Mouse (Mus musculus): ENCODE data around the gene Cd2bp2. TPM values are rescaled to one million over a fixed set of nuclear protein-coding genes. Genes with fewer than 3 reads are reported as not detected.

Cd2bp2 gene
- total and polyA plus RNA-seq, 3 experiments = 56.7 to 64.8 TPM; not detected in 1

- TF ChIP-seq RAD21 (IDR thresholded peaks at IDR 0.05; ENCODE audit: low read depth, low read length) (peak; percentile 44), CTCF (IDR thresholded peaks at IDR 0.05 in 2 of 3, conservative IDR thresholded peaks at IDR 0.05 in 1 of 3; ENCODE audit: control insufficient read depth in 1 of 3, insufficient read depth in 1 of 3, low read depth in 2 of 3, low read length in 3 of 3, poor library complexity in 1 of 3, severe bottlenecking in 1 of 3) (peak; percentile 69 to 81 (median 74)), SMC3 (IDR thresholded peaks at IDR 0.05; ENCODE audit: low read depth, low read length) (peak; percentile 59), USF1 (IDR thresholded peaks at IDR 0.05; ENCODE audit: low read depth, low read length) (no peak)
- no peak overlapping the region for H3K9ac ChIP-seq (ENCODE audit: control insufficient read depth, low read depth, low read length, poor library complexity, severe bottlenecking)
- peak; percentile 81 for DNase-seq (ENCODE audit: low read depth, low spot score)
These were observed 17.6 kb upstream of the Cd2bp2 start for GRCm38 (mm10) chr7:127213485-127213884.

DNA sequence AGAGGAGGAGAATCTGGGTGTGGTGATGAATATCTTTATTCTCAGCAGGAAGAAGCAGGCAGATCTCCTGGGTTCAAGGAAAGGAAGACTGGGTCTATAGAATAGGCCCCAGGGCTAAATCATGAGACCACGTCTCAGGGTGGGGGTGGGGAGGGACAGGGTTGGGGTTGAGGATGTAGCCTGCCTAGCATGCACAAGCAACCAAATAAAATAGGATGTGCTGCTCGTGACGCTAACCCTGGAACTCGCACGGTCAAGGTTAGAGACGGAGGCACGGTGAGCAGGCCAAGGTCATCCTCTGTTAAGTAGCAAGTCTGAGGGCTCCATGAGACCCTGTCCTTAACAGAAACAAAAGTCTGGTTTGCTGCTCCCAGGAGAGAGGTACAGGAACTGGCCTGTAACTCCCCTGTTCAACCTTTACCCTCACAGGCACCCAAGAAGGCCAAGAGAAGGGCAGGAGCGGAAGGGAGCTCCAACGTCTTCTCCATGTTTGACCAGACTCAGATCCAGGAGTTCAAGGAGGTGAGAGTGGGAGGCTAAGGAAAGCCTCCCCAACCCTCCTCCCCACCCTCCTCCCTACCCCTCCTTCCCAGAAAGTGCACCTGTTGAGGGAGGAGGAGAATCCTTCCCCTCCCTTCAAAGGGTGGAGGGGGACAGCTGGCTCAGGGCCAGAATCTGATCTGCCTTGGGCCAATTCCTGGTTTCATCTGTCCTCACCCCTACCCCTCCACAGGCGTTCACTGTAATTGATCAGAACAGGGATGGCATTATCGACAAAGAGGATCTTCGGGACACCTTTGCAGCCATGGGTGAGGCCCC lies 16.8 kb upstream of the Cd2bp2 start:
- Histone ChIP-seq H3K9ac (ENCODE audit: control insufficient read depth, low read depth, low read length, poor library complexity, severe bottlenecking) (no peak overlapping the region), H3K4me1 (ENCODE audit: control insufficient read depth in 1 of 2, insufficient read depth in 2 of 2, low read length in 2 of 2) (peaks cover 9 to 29% of the 10 kb centered on the region in 2 experiments), H3K4me3 (ENCODE audit: control insufficient read depth in 1 of 2, insufficient read depth in 1 of 2, low read depth in 2 of 2, low read length in 2 of 2) (no peak overlapping the region), H3K27me3 (ENCODE audit: control insufficient read depth in 1 of 2, insufficient read depth in 2 of 2, low read length in 2 of 2) (no peaks in the 10 kb centered on the region), H3K9me3 (replicated peaks; ENCODE audit: insufficient read depth, low read length) (no peaks in the 10 kb centered on the region), H3K36me3 (ENCODE audit: control insufficient read depth in 1 of 2, insufficient read depth in 2 of 2, low read length in 2 of 2) (peaks cover 0 to 15% of the 10 kb centered on the region in 2 experiments; a peak in 2 of 4 replicates), H3K79me2 (ENCODE audit: control insufficient read depth, insufficient read depth, low read length, poor library complexity) (peaks cover 6% of the 10 kb centered on the region), H3K27ac (ENCODE audit: control insufficient read depth, low read depth, low read length) (no peak overlapping the region)
- DNase-seq (ENCODE audit: low read depth, low spot score) = no peak
- TF ChIP-seq CHD1 (IDR thresholded peaks at IDR 0.05; ENCODE audit: low read depth, low read length) (no peak), RCOR1 (IDR thresholded peaks at IDR 0.05; ENCODE audit: low read depth, low read length) (no peak), MAZ (IDR thresholded peaks at IDR 0.05; ENCODE audit: low read depth, low read length) (no peak)

More at GRCm38 (mm10) chr7:127213485-127213884, 17.6 kb upstream of the Cd2bp2 start:
- peaks cover 3% of the 10 kb centered on the region for H3K79me2 ChIP-seq (ENCODE audit: control insufficient read depth, insufficient read depth, low read length, poor library complexity)
- H3K27ac ChIP-seq (ENCODE audit: control insufficient read depth, low read depth, low read length) = no peak overlapping the region
- no peaks in the 10 kb centered on the region for H3K27me3 ChIP-seq (ENCODE audit: control insufficient read depth in 1 of 2, insufficient read depth in 2 of 2, low read length in 2 of 2)
- H3K4me1 ChIP-seq (ENCODE audit: control insufficient read depth in 1 of 2, insufficient read depth in 2 of 2, low read length in 2 of 2) = peaks cover 15 to 37% of the 10 kb centered on the region in 2 experiments
- no peak overlapping the region for H3K4me3 ChIP-seq (ENCODE audit: control insufficient read depth in 1 of 2, insufficient read depth in 1 of 2, low read depth in 2 of 2, low read length in 2 of 2)
- no peaks in the 10 kb centered on the region for H3K9me3 ChIP-seq (replicated peaks; ENCODE audit: insufficient read depth, low read length)
- peaks cover 0 to 21% of the 10 kb centered on the region in 2 experiments; a peak in 2 of 4 replicates for H3K36me3 ChIP-seq (ENCODE audit: control insufficient read depth in 1 of 2, insufficient read depth in 2 of 2, low read length in 2 of 2)

GRCm38 (mm10) chr7:127211014-127211745 lies 15.3 kb upstream of the Cd2bp2 start:
- Histone ChIP-seq H3K27ac (ENCODE audit: control insufficient read depth, low read depth, low read length) (no peak overlapping the region), H3K4me3 (ENCODE audit: control insufficient read depth in 1 of 2, insufficient read depth in 1 of 2, low read depth in 2 of 2, low read length in 2 of 2) (no peak overlapping the region), H3K27me3 (ENCODE audit: control insufficient read depth in 1 of 2, insufficient read depth in 2 of 2, low read length in 2 of 2) (no peaks in the 10 kb centered on the region), H3K9ac (ENCODE audit: control insufficient read depth, low read depth, low read length, poor library complexity, severe bottlenecking) (no peak overlapping the region), H3K9me3 (replicated peaks; ENCODE audit: insufficient read depth, low read length) (no peaks in the 10 kb centered on the region), H3K4me1 (ENCODE audit: control insufficient read depth in 1 of 2, insufficient read depth in 2 of 2, low read length in 2 of 2) (peaks cover 0 to 22% of the 10 kb centered on the region in 2 experiments; a peak in 2 of 4 replicates), H3K79me2 (ENCODE audit: control insufficient read depth, insufficient read depth, low read length, poor library complexity) (peaks cover 20% of the 10 kb centered on the region), H3K36me3 (ENCODE audit: control insufficient read depth in 1 of 2, insufficient read depth in 2 of 2, low read length in 2 of 2) (peaks cover 0 to 11% of the 10 kb centered on the region in 2 experiments; a peak in 1 of 4 replicates)
- TF ChIP-seq GABPA (IDR thresholded peaks at IDR 0.05; ENCODE audit: low read depth, low read length) (no peak), CHD2 (IDR thresholded peaks at IDR 0.05; ENCODE audit: low read length) (no peak), POLR2AphosphoS5 (IDR thresholded peaks at IDR 0.05; ENCODE audit: borderline replicate concordance, low read depth, low read length) (no peak), RCOR1 (IDR thresholded peaks at IDR 0.05; ENCODE audit: low read depth, low read length) (no peak), TCF12 (IDR thresholded peaks at IDR 0.05; ENCODE audit: low read depth, low read length) (no peak), ZNF384 (IDR thresholded peaks at IDR 0.05; ENCODE audit: low read depth, low read length) (0 out of 2 replicates have a peak, but pooled peaks have one; percentile 10)
- DNase-seq (ENCODE audit: low read depth, low spot score) = no peak

All from MEL (cell line).